Mouse (Mus musculus): ENCODE measurements around the gene Slc39a11. TPM values are rescaled to one million over a fixed set of nuclear protein-coding genes. Genes with fewer than 3 reads are reported as not detected.

The Slc39a11 gene
- total and polyA plus RNA-seq, 3 experiments = 43.2 to 54.4 (median 51.0) TPM

DNA sequence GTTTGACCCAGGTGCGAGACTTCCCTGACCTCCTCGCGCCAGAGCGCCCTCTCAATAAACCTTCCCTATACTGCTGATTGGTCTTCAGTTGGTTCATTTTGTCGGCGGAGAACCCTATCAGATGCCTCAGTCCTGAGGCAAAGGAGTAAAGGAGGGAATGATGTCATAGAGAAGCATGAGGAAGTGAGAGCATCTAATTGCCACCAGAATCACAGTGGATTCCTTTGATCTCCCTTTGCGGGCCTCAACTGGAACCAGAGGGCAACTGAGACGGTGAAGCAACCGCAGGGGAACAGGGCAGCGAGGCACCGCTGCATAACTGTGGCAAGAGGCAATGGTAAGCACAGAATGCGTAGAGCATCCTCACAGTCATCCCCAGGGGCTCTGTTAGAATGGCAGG is 11.2 kb downstream of the Slc39a11 start:
- no peak overlapping the region for H3K4me2 ChIP-seq (ENCODE audit: insufficient read depth, low read depth, poor library complexity, severe bottlenecking)
- H3K36me3 ChIP-seq (replicated peaks in 1 of 2; ENCODE audit: control insufficient read depth in 1 of 2, insufficient read depth in 1 of 2, low read length in 1 of 2) = no peaks in the 10 kb centered on the region
- peak; percentile 53 for TF ChIP-seq JUND (conservative IDR thresholded peaks at IDR 0.05; ENCODE audit: low read depth, low read length)
- no peak for TF ChIP-seq ZMIZ1 (IDR thresholded peaks at IDR 0.05; ENCODE audit: low read depth, low read length)
- no peak for TF ChIP-seq BHLHE40 (IDR thresholded peaks at IDR 0.05; ENCODE audit: low read depth, low read length)
- peak; percentile 39; the same call in 1 of the 2 replicates for TF ChIP-seq IRF4 (IDR thresholded peaks at IDR 0.05; ENCODE audit: low read depth, low read length)
- no peak for TF ChIP-seq MXI1 (IDR thresholded peaks at IDR 0.05; ENCODE audit: low read depth, low read length)
- TF ChIP-seq JUN (IDR thresholded peaks at IDR 0.05; ENCODE audit: insufficient read depth, low read depth, low read length) = peak; percentile 49; the same call in 1 of the 2 replicates
- TF ChIP-seq MAZ (IDR thresholded peaks at IDR 0.05; ENCODE audit: low read depth, low read length) = no peak
- TF ChIP-seq GABPA (IDR thresholded peaks at IDR 0.05; ENCODE audit: insufficient replicate concordance, low read depth, low read length) = no peak
- TF ChIP-seq NELFE (IDR thresholded peaks at IDR 0.05; ENCODE audit: low read depth, low read length) = no peak
- TF ChIP-seq EP300 (IDR thresholded peaks at IDR 0.05; ENCODE audit: low read length) = peak; percentile 33; the same call in 1 of the 2 replicates
- no peak for DNase-seq (ENCODE audit: extremely low read depth)
- H3K27me3 ChIP-seq (replicated peaks) = peaks cover 15% of the 10 kb centered on the region
- in situ Hi-C loops (cut with MboI; ENCODE audit: low pct_ligation_motif_present, low pct_unique_long_range_greater_than_20kb, low sequenced_read_pairs) = loop anchor here (5.0 kb wide), 1 partner anchor 461 kb away; no protein-coding TSS in a partner anchor
- H3K9me3 ChIP-seq (replicated peaks; ENCODE audit: low read length) = peaks cover 4% of the 10 kb centered on the region
- dilution Hi-C loops (cut with MboI; ENCODE audit: extremely low pct_ligation_motif_present, extremely low pct_unique_long_range_greater_than_20kb, low sequenced_read_pairs) = no loop called here
- H3K9ac ChIP-seq (ENCODE audit: insufficient read depth, low read depth) = no peak overlapping the region
- no peaks in the 10 kb centered on the region for H3K79me2 ChIP-seq (replicated peaks; ENCODE audit: control insufficient read depth, extremely low read depth, insufficient read depth, poor library complexity, severe bottlenecking)
- no peak overlapping the region for H3K27ac ChIP-seq (ENCODE audit: insufficient read depth, low read depth)
- peaks cover 4% of the 10 kb centered on the region in 2 experiments; a peak in 2 of 4 replicates for H3K4me1 ChIP-seq (ENCODE audit: control insufficient read depth in 1 of 2, insufficient read depth in 2 of 2)
- no peak overlapping the region for H3K4me3 ChIP-seq (replicated peaks in 1 of 3; ENCODE audit: low read depth in 2 of 3, low read length in 2 of 3, poor library complexity in 1 of 3)

- H3K4me2 ChIP-seq (ENCODE audit: insufficient read depth, low read depth, poor library complexity, severe bottlenecking) = no peak overlapping the region
- no peak overlapping the region for H3K9ac ChIP-seq (ENCODE audit: insufficient read depth, low read depth)
- peaks cover 4% of the 10 kb centered on the region for H3K9me3 ChIP-seq (replicated peaks; ENCODE audit: low read length)
- H3K4me1 ChIP-seq (ENCODE audit: control insufficient read depth in 1 of 2, insufficient read depth in 2 of 2) = peaks cover 4% of the 10 kb centered on the region in 2 experiments; a peak in 2 of 4 replicates
- no peak overlapping the region for H3K27ac ChIP-seq (ENCODE audit: insufficient read depth, low read depth)
- H3K79me2 ChIP-seq (replicated peaks; ENCODE audit: control insufficient read depth, extremely low read depth, insufficient read depth, poor library complexity, severe bottlenecking) = no peaks in the 10 kb centered on the region
- dilution Hi-C loops (cut with MboI; ENCODE audit: extremely low pct_ligation_motif_present, extremely low pct_unique_long_range_greater_than_20kb, low sequenced_read_pairs) = no loop called here
- H3K4me3 ChIP-seq (replicated peaks in 1 of 3; ENCODE audit: low read depth in 2 of 3, low read length in 2 of 3, poor library complexity in 1 of 3) = no peak overlapping the region
- in situ Hi-C loops (cut with MboI; ENCODE audit: low pct_ligation_motif_present, low pct_unique_long_range_greater_than_20kb, low sequenced_read_pairs) = loop anchor here (5.0 kb wide), 1 partner anchor 457 kb away; no protein-coding TSS in a partner anchor
- no peak for TF ChIP-seq JUN (IDR thresholded peaks at IDR 0.05; ENCODE audit: insufficient read depth, low read depth, low read length)
- no peak for TF ChIP-seq NRF1 (IDR thresholded peaks at IDR 0.05; ENCODE audit: low read depth, low read length)
- DNase-seq (ENCODE audit: extremely low read depth) = no peak
- no peaks in the 10 kb centered on the region for H3K36me3 ChIP-seq (replicated peaks in 1 of 2; ENCODE audit: control insufficient read depth in 1 of 2, insufficient read depth in 1 of 2, low read length in 1 of 2)
- H3K27me3 ChIP-seq (replicated peaks) = peaks cover 20% of the 10 kb centered on the region
Measured at GRCm38 (mm10) chr11:113634699-113635121, 15.2 kb downstream of the Slc39a11 start.

GRCm38 (mm10) chr11:113633398-113633797 is 16.5 kb downstream of the Slc39a11 start:
- TF ChIP-seq MYC (IDR thresholded peaks at IDR 0.05; ENCODE audit: low read depth, low read length) (no peak), ZC3H11A (IDR thresholded peaks at IDR 0.05; ENCODE audit: low read depth, low read length) (no peak), IRF4 (IDR thresholded peaks at IDR 0.05; ENCODE audit: low read depth, low read length) (no peak), NELFE (IDR thresholded peaks at IDR 0.05; ENCODE audit: low read depth, low read length) (no peak), RAD21 (IDR thresholded peaks at IDR 0.05; ENCODE audit: low read depth, low read length) (no peak)
- peaks cover 4% of the 10 kb centered on the region for H3K9me3 ChIP-seq (replicated peaks; ENCODE audit: low read length)
- no peak for DNase-seq (ENCODE audit: extremely low read depth)
- in situ Hi-C loops (cut with MboI; ENCODE audit: low pct_ligation_motif_present, low pct_unique_long_range_greater_than_20kb, low sequenced_read_pairs) = no loop called here
- H3K4me3 ChIP-seq (replicated peaks in 1 of 3; ENCODE audit: low read depth in 2 of 3, low read length in 2 of 3, poor library complexity in 1 of 3) = no peak overlapping the region
- no peak overlapping the region for H3K27ac ChIP-seq (ENCODE audit: insufficient read depth, low read depth)
- dilution Hi-C loops (cut with MboI; ENCODE audit: extremely low pct_ligation_motif_present, extremely low pct_unique_long_range_greater_than_20kb, low sequenced_read_pairs) = no loop called here
- H3K9ac ChIP-seq (ENCODE audit: insufficient read depth, low read depth) = no peak overlapping the region
- no peaks in the 10 kb centered on the region; a peak in 1 of 4 replicates for H3K4me1 ChIP-seq (ENCODE audit: control insufficient read depth in 1 of 2, insufficient read depth in 2 of 2)
- H3K79me2 ChIP-seq (replicated peaks; ENCODE audit: control insufficient read depth, extremely low read depth, insufficient read depth, poor library complexity, severe bottlenecking) = no peaks in the 10 kb centered on the region
- no peaks in the 10 kb centered on the region for H3K36me3 ChIP-seq (replicated peaks in 1 of 2; ENCODE audit: control insufficient read depth in 1 of 2, insufficient read depth in 1 of 2, low read length in 1 of 2)
- peaks cover 27% of the 10 kb centered on the region for H3K27me3 ChIP-seq (replicated peaks)
- H3K4me2 ChIP-seq (ENCODE audit: insufficient read depth, low read depth, poor library complexity, severe bottlenecking) = no peak overlapping the region

All from CH12.LX (cell line).